Mouse (Mus musculus) CH12F3 (cell line): ENCODE measurements around the gene Marc1.

Source experiments
- in situ Hi-C: fragments of 300-500 bp; cut with MboI; formaldehyde crosslinking; loops from 2 replicates; pipeline ENCODE4 v1.14.3; 2020; ENCODE audit warnings: low sequenced_read_pairs

The Marc1 gene

DNA sequence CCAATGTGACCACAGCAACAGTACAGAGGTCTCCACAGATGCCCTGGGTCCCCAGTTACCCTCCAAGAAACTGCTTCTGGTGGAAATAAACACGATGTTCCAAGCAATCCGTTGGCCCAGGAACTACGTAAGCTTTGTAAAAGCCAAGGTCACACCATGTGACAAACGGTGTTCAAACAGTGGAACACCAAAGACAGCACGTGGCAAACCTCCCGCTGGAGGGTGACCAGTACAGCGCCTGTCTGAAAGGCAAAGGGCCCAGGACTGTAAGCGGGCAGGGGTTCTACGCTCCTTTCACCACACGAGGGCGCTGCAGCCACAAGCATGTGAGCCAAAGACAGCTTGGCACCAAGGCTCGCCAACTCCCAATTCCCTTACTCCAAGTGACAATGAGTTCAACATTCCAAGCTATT is 13.3 kb upstream of the Marc1 start:
- in situ Hi-C loops: no loop called here

DNA sequence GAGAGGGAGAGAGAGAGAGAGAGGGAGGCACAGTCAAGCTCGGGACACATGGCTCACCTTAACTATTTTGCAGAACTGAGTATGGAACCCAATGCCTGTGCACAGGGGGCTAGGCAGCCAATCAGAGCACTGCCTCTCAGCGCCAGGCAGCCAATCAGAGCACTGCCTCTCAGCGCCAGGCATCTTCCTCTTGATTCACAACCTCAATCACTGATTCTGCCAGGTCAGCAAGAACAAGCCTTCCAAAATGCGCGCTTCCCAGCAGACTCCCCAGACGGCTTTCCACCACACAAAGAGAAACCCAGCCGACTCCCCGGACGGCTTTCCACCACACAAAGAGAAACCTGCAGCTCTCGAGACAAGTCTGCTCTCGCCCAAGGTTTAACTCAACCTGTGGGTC is 11.6 kb upstream of the Marc1 start:
- in situ Hi-C loops: no loop called here

DNA sequence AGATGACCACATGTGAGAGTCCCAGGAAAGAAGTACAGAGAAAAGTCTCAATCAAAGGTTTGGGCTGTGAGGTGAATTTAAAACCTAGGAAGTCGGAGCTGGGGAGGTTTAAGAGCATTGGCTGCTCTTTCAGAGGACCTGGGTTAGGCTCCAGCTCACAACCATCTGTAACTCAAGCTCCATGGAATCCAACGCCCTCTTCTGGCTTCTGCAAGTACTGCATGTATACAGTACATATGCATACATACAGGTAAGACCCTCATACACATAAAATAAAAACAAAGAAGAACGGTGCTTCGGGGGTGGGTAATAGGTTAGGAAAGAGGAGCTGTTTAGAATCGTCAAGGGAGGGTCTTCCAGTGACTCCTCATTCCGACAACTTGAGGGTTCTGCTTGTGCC is 6.7 kb upstream of the Marc1 start:
- in situ Hi-C loops: no loop called here

DNA sequence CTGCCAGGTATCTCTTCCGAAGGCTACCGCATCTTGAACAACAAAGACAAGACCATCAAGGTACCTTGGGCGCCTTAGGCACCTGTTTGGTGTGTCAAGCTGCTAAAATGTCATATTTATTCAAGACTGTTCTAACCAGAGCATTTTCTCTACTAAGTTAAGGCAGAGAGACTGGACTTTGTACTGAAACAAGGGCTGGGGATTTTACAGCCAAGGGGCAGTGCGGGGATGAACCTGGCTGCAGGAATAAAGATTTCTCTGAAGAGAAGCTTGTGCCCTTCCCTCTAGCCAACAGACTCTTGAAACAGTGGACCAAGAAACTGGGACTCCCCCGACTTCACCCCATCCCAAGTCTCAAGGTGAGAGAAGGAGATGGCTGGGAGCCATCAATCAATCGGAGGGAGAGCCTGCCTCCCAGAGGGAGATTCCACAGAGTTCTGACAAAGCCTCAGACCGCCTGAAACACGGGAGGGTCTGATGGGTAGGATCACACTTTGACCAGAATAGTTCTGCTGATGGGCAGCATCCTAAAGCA is 670 bp upstream of the Marc1 start:
- in situ Hi-C loops: no loop called here

DNA sequence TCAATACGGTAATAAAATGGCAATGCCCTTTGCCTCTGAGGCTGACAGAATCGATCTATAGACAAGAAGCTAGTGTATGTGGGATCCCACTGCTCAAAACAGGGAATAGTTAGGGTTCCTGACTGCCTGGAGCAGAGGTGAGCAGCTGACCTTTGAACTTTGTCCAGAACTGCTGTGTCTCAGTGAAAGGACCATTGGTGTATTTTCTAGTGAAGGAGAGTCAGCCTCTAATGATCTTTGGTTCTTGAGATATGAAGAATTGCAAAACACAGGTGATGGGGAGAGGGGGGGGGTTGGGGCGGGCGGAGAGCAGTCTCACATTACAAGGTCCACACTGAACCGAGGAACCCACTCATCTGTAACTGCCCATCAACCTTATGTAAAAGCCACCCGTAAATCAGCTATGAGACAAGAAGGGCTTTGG is 1.5 kb downstream of the Marc1 start:
- in situ Hi-C loops: no loop called here

DNA sequence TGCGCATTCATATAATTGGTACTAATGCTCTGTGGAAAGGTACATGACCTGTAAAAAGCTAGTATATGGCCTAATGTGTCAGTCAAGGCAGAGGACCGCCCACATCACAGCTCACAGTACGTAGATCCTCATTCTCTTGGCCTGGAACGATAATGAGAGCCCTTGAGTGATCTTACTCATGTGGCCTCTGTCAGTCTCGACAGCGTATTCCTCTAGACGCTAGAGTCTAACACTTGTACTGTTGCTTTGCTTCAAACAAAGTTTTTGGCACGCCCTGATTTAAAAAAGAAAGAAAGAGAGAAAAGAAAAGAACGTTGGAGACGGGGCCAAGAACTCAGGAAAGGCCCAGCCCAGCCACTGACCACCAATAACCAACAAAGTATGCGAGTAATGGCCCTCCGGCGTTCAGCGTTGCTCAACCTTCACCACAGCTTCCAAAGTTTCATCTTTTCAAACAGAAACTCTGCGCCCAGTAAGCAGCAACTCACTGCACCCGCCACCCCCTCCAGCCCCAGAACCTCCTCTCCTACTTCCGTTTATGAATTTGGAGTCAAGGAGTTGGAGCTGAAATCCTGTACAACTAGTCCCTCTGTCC is 2.6 kb downstream of the Marc1 start:
- in situ Hi-C loops: no loop called here

DNA sequence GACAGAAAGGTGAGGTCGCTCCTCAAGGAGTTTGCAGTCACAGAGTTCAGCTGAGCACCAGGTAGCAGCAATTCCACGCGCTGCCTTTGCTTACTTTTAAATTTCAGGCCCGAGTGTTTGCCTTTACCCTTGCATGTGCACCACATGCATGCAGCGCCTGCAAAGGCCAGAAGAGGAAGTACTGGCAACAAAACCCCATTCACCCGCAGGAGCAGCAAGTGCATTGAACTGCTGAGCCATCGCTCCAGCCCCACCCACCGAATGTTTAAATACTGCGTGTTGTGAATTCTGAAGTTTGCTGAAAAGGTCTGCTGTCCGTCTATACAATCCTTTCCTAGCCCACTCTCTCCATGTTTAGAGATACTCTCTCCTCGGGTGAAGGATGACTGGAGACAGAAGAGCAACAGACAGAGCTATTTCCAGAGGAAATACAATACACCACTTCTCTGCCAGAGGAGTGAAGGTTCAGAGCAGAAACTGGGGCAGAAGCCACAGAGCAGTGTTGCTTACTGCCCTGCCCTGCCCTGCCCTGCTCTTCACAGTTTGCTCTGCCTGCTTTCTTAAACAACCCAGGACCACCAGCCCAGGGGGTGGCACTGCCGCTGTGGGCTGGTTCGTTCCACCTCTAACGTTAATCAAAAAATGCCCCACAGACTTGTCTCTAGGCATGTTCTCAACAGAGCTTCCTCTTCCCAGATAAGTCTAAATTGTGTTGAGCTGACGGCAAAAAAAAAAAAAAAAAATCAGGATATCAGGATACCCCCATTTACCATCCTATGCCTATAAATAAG is 3.3 kb downstream of the Marc1 start:
- in situ Hi-C loops: no loop called here

DNA sequence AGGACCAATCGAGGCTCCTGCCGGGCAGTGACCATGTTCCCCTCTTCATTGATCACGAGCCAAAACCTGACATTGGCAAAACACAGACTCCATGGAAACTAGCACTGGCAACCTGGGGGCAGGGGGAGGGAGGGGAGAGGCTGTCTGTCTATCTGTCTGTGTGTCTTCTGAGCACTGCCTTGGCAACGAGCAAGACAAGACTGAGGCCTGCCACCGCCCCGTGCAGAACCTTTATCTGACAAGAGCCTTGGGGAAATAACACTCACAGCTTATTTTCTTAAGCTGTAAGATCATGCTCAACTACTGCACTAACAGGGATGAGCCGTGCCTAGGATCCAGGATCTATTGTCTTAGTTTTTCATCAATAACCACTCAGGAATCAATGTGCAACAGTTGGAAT is 4.0 kb downstream of the Marc1 start:
- in situ Hi-C loops: no loop called here

DNA sequence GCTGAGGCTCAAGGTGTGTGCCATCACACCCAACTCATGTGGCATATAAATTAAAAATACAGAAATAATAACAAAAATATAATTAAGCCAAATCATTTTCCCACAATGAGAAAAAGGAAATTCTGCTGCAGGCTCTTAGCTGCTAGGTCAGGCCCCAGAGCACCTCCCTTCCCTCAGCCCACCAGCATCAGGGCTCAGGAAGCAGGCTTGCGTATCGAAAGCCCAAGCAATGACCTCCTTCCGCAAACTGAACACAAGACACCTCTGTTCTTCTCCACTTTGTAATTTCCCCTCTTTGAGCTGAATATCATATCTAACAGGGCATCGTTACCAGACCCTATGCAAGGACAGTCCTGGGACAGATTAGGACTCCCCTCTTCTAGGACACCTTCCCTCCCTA is 5.4 kb downstream of the Marc1 start:
- in situ Hi-C loops: no loop called here

DNA sequence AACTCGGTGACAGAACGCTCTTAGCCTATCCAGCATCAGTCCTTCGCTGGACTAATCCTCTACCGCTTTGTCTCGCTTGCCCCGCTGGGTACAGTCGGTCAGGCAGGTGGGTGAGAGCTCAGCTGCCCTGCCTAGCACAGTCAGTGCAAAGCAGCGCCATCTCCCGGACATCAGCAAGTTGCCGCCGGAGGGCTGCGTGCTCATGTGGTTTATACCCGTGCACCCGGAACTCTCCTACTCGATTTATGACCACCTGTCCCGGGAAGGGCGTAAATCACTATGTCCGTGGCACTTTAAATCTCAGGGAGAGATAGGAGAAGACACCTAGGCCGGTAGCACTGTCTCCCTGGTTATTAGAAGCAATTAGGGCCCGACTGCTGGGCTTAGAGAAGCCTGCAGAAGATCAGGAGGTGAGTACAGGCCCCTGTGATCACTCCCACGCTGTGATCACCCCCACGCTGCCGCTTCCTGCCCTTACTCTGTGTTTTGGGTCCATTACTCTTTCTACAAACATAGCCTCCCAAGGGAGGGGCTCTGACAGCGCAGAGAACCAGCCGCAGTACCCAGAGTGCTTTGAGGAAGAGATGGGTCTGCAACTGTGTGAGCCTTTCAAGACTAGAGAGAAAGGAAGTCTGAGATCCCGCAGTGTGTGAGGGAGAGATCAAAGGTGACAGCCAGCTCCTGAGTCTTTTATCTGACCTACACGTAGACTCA is 17.8 kb downstream of the Marc1 start:
- in situ Hi-C loops: no loop called here

DNA sequence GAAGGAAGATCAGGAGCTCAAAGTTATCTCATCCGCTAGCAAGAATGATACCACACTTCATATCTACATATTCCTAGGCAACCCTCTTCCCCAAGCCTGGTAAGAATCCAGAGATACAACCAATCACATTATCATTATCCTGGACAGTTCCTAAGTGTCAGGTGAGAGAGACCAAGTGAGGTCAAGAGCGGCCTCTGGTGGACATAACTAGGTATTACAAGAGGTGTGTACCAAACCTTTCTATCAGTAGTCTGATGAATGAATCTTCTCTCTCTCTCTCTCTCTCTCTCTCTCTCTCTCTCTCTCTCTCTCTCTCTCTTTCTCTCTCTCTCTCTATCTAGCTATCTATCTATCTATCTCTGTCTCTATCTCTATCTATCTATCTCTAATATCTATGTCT is 20.0 kb downstream of the Marc1 start:
- in situ Hi-C loops: no loop called here

DNA sequence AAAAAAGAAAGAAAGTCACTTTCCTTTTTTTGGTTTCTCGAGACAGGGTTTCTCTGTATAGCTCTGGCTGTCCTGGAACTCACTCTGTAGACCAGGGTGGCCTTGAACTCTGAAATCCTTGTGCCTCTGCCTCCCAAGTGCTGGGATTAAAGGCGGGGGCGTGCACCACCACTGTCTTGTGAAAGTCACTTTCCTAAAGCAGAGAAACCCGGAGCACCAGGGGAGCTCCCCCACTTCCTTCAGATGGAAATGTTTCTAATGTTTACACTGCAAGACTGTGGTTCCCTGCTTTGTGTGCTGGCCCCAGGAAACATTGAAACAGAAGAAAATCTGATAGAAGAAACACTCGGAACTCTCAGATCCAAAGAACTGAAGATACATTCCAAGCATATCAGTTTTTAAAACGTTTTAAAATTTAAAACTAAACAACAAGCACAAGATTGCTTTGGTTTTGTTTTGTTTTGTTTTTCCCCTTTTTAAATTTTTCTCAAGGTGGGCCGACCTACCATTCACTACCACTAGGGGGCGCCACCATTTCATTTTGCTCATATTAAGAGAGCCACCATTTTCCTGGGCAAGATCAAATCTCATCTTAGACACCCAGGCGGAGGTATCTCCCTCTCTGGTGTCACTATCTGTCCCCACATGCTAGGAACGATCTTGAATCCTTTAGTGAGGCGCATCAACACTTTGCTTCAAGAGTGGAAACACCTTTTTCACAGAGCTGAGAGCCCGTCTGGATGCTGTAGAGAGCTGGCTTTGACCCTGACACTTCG is 24.5 kb downstream of the Marc1 start:
- in situ Hi-C loops: no loop called here

DNA sequence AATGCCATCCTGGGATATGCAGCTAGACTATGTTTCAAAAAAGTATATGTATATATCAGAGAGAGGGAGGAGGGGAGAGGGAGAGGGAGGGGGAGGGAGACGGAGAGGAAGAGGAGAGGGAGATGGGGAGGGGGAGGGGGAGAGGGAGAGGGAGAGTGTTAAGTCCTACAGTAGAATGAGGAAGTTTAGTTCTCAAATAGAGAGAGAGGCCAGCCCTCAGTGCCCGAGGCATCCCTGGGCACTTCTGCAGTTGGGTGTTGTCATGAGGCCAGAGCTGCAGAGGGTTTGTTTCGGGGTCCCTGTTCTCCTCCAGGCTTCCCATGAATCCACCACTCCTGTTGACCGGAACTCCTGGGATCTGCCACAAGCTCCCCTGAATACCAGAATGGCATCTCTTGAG is 27.5 kb downstream of the Marc1 start:
- in situ Hi-C loops: no loop called here

DNA sequence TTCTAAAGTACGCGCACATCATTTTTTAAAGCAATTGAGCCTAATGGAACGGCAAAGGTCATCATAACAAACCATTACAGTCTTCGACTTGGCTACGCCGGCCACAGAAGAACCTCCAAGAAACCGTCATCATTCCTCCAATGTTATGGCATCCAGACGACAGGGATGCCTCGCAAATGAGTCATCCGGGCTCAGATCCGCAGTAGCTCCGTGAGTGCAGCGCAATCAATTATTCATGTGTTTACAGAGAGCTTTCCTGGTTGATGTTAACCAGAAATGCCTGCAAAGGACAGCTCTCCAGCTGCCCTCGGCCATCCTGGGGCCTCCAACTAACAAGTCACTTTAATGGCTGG is 29.0 kb downstream of the Marc1 start:
- in situ Hi-C loops: no loop called here

DNA sequence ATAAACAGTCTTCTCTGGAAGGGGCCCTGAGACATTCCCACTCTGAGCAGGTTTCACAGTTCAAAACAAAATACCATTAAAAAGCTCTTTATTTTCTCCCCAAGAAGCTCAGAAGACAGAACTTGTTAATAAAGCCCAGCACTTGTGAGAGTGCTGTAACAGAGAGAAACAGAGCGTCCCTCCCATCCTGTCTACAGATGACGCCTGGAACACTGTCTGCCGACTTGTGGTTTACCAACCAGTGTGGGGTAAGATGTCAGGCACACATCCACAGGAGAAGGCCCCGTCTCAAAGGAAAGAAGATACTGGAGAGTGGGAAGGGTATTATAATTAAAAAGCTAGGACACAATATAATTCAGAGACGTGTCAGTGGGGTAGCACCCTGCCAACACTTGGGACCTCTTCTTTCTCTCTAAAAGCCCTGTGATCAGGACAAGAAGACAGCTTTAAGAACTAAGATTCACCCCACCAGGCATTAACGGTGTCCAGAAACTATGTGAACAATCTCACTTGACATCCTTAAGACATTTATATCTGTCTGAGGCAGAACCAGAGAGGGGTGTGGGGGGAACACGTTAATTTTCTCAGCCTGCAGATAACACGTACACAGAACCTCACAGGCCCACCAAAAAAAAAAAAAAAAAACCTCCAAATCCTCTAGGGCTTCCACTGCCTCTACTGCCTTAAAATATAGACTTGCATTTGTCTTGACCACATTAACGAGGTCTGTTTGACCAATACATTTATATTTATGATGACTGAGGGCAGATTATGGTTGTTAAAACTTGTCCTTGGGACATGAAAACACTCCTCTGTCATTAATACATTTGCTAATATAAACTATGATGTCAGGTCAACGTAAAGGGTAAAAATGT is 29.6 kb downstream of the Marc1 start:
- in situ Hi-C loops: no loop called here

DNA sequence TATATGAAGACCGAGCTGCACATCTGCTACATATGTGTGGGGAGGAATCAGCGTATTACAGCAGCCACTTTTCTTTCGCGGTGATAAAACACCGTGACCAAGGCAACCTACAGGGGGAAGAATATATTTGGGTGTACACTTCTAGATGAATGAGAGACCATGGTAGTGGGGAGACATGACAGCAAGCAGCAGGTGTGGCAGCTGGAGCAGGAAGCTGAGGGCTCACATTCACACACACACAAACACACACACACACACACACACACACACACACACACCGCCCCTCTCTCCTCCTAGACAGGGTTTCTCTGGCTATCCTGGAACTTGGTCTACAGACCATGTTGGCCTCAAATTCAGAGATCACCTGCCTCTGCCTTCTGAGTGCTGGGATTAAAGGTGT is 33.0 kb downstream of the Marc1 start:
- in situ Hi-C loops: no loop called here

DNA sequence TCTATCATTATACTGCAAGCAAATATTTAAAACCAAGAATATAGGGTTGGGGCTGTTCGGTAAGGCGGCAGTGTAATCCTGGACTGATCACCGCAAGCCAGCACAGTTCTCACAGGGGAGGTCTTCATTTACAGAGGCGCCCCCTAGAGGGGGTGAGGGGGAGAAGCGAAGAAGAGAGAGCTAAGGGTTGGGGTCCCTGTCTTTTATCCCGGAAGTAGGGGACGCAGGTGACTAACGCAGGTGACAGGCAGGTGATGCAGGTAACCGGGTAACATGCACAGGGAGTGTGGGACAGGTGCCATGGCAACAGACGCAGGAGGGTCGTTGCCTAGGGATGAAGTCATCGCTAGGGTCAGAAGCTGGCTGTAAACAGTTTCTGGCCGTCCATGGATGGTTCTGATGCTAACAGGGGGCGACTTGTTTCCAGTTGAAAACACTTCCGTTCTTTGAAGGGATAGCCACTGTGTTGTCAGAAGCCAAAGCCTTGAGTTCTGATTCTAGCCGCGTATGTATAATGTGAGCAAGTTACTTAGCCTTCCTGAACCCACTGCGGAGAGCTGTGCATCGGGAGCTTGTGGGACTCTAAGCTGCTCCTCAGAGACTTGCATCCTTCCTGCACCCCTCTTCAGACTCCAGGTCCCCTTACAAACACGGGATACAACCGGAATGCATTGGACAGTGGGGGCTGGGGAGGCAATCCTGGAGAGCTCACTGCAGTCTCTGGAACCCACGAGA is 33.9 kb downstream of the Marc1 start:
- in situ Hi-C loops: no loop called here

DNA sequence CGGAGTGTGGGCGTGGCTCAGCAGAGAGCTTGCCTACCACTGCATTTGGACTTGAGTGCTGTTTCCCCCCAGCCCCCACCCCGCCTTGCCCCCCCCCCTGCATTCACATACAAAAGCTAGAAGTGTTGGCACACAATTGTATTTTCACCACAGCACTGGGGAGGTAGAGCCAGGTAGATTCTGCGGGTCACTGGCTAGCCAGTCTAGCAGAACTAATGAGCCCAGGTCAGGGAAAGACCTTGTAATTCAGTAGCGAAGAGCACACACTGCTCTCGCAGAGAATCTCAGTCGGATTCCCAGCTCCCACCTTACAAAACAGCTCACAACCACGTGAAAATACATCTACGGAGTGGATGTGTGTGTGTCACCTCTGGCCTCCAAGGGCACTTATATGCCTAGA is 35.8 kb downstream of the Marc1 start:
- in situ Hi-C loops: no loop called here

DNA sequence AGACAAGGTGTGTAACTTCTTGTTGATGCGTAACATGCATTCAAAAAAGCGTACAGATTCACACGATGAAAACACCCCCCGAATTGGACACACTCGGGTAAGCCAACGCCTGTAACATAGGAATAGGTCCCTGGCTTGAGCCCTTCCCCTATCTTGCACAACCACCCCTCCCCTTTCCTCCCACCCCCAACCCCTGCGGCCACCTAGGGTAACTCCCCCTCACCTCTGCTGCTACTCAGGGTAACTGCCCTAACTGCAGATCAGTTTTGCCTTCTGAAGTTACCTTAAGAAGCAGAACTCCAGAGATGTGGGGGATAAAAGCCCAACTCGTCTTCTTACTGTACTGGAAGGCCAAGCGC is 39.2 kb downstream of the Marc1 start:
- in situ Hi-C loops: no loop called here
